Mouse (Mus musculus): Measurements from ENCODE around the gene Zc3h7b. TPM values are rescaled to one million over a fixed set of nuclear protein-coding genes. Genes with fewer than 3 reads are reported as not detected.

Zc3h7b gene
- polyA plus RNA-seq, 1 experiment from 2014 or later, result 13.9 TPM

- Histone ChIP-seq H3K9me3 (ENCODE audit: low read length) (no peaks in the 10 kb centered on the region), H3K4me1 (ENCODE audit: insufficient read depth, low read depth, low read length) (no peaks in the 10 kb centered on the region; the same call in 1 of the 2 replicates), H3K27me3 (replicated peaks; ENCODE audit: insufficient read depth, low read length) (no peaks in the 10 kb centered on the region), H3K4me3 (ENCODE audit: low read depth, low read length) (no peak overlapping the region), H3K27ac (ENCODE audit: low read length) (no peak overlapping the region), H3K9ac (replicated peaks; ENCODE audit: low read depth) (no peak overlapping the region), H3K4me2 (replicated peaks; ENCODE audit: low read depth, low read length) (no peak overlapping the region), H3K36me3 (ENCODE audit: insufficient read depth, low read length) (no peaks in the 10 kb centered on the region)
- TF ChIP-seq CTCF (IDR thresholded peaks at IDR 0.05), result no peak
- TF ChIP-seq EP300 (IDR thresholded peaks at IDR 0.05), result no peak
- ATAC-seq, result no peak
- 87% methylated on average over 7 of the region's 7 CpGs for WGBS
- DNase-seq (ENCODE audit: low spot score), result peak; percentile 20
Measured at GRCm38 (mm10) chr15:81761381-81761780, 16.5 kb downstream of the Zc3h7b start.

GRCm38 (mm10) chr15:81761959-81762358 is 17.1 kb downstream of the Zc3h7b start:
- H3K4me1 ChIP-seq (ENCODE audit: insufficient read depth, low read depth, low read length), result no peaks in the 10 kb centered on the region; the same call in 1 of the 2 replicates

DNA sequence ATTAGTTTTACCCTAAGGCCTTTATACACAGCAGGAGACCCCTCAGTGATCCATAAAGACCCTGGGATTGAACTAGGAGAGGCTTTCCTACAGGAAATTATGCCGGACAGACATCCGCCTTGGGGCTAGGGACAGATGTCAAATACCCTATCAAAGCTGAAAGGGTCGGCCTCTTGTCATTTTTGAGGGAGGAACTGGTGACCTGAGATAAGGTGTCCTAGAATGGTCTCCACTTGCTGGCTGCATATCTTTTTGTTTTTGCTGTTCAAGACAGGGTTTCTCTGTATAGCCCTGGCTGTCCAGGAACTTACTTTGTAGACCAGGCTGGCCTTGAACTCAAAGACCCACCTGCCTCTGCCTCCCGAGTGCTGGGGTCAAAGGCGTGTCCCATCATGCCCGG is 19.7 kb downstream of the Zc3h7b start:
- H3K27ac ChIP-seq (ENCODE audit: low read length), result no peak overlapping the region
- H3K4me3 ChIP-seq (ENCODE audit: low read depth, low read length), result no peak overlapping the region
- no peaks in the 10 kb centered on the region for H3K36me3 ChIP-seq (ENCODE audit: insufficient read depth, low read length)
- no peaks in the 10 kb centered on the region; the same call in 1 of the 2 replicates for H3K4me1 ChIP-seq (ENCODE audit: insufficient read depth, low read depth, low read length)
- no peaks in the 10 kb centered on the region for H3K9me3 ChIP-seq (ENCODE audit: low read length)
- no peak overlapping the region for H3K4me2 ChIP-seq (replicated peaks; ENCODE audit: low read depth, low read length)
- ATAC-seq (no peak), DNase-seq (ENCODE audit: low spot score) (no peak)
- no peak overlapping the region for H3K9ac ChIP-seq (replicated peaks; ENCODE audit: low read depth)
- no peak for TF ChIP-seq EP300 (IDR thresholded peaks at IDR 0.05)
- TF ChIP-seq CTCF (IDR thresholded peaks at IDR 0.05), result no peak
- WGBS, result 88% methylated on average over 6 of the region's 6 CpGs
- H3K27me3 ChIP-seq (replicated peaks; ENCODE audit: insufficient read depth, low read length), result no peaks in the 10 kb centered on the region

More at GRCm38 (mm10) chr15:81761959-81762358, 17.1 kb downstream of the Zc3h7b start:
- Histone ChIP-seq H3K27me3 (replicated peaks; ENCODE audit: insufficient read depth, low read length) (no peaks in the 10 kb centered on the region), H3K36me3 (ENCODE audit: insufficient read depth, low read length) (no peaks in the 10 kb centered on the region), H3K27ac (ENCODE audit: low read length) (no peak overlapping the region), H3K9ac (replicated peaks; ENCODE audit: low read depth) (no peak overlapping the region), H3K4me3 (ENCODE audit: low read depth, low read length) (no peak overlapping the region), H3K9me3 (ENCODE audit: low read length) (no peaks in the 10 kb centered on the region), H3K4me2 (replicated peaks; ENCODE audit: low read depth, low read length) (no peak overlapping the region)
- no peak for TF ChIP-seq EP300 (IDR thresholded peaks at IDR 0.05)
- peak; percentile 26; the same call in 1 of the 2 replicates for TF ChIP-seq CTCF (IDR thresholded peaks at IDR 0.05)
- WGBS, result 84% methylated on average over 3 of the region's 3 CpGs
- DNase-seq (ENCODE audit: low spot score), result no peak
- ATAC-seq, result no peak

GRCm38 (mm10) chr15:81765651-81766050 is 20.8 kb downstream of the Zc3h7b start:
- no peak overlapping the region for H3K4me3 ChIP-seq (ENCODE audit: low read depth, low read length)
- H3K9me3 ChIP-seq (ENCODE audit: low read length), result no peaks in the 10 kb centered on the region
- 67% methylated on average over 9 of the region's 9 CpGs for WGBS
- no peak overlapping the region for H3K9ac ChIP-seq (replicated peaks; ENCODE audit: low read depth)
- peaks cover 6% of the 10 kb centered on the region; the same call in 1 of the 2 replicates for H3K36me3 ChIP-seq (ENCODE audit: insufficient read depth, low read length)
- TF ChIP-seq EP300 (IDR thresholded peaks at IDR 0.05), result no peak
- no peak for TF ChIP-seq CTCF (IDR thresholded peaks at IDR 0.05)
- no peak overlapping the region for H3K4me2 ChIP-seq (replicated peaks; ENCODE audit: low read depth, low read length)
- H3K27ac ChIP-seq (ENCODE audit: low read length), result no peak overlapping the region
- H3K27me3 ChIP-seq (replicated peaks; ENCODE audit: insufficient read depth, low read length), result no peaks in the 10 kb centered on the region
- no peak for ATAC-seq
- H3K4me1 ChIP-seq (ENCODE audit: insufficient read depth, low read depth, low read length), result no peaks in the 10 kb centered on the region
- no peak for DNase-seq (ENCODE audit: low spot score)

- Histone ChIP-seq H3K9ac (replicated peaks; ENCODE audit: low read depth) (no peak overlapping the region), H3K9me3 (ENCODE audit: low read length) (no peaks in the 10 kb centered on the region), H3K36me3 (ENCODE audit: insufficient read depth, low read length) (peaks cover 6% of the 10 kb centered on the region; the same call in 1 of the 2 replicates), H3K4me1 (ENCODE audit: insufficient read depth, low read depth, low read length) (no peaks in the 10 kb centered on the region), H3K27me3 (replicated peaks; ENCODE audit: insufficient read depth, low read length) (no peaks in the 10 kb centered on the region), H3K4me3 (ENCODE audit: low read depth, low read length) (no peak overlapping the region), H3K4me2 (replicated peaks; ENCODE audit: low read depth, low read length) (no peak overlapping the region), H3K27ac (ENCODE audit: low read length) (no peak overlapping the region)
- WGBS, result 83% methylated on average over 5 of the region's 5 CpGs
- no peak for TF ChIP-seq EP300 (IDR thresholded peaks at IDR 0.05)
- no peak for TF ChIP-seq CTCF (IDR thresholded peaks at IDR 0.05)
- ATAC-seq (no peak), DNase-seq (ENCODE audit: low spot score) (no peak)
Measured at GRCm38 (mm10) chr15:81766439-81766838, 21.6 kb downstream of the Zc3h7b start.

GRCm38 (mm10) chr15:81769037-81769436 is 24.2 kb downstream of the Zc3h7b start:
- DNase-seq (ENCODE audit: low spot score) (no peak), ATAC-seq (peak; percentile 56; the same call in 1 of the 2 replicates)
- H3K36me3 ChIP-seq (ENCODE audit: insufficient read depth, low read length), result peaks cover 23% of the 10 kb centered on the region; the same call in 1 of the 2 replicates
- H3K9ac ChIP-seq (replicated peaks; ENCODE audit: low read depth), result no peak overlapping the region
- no peak overlapping the region for H3K4me3 ChIP-seq (ENCODE audit: low read depth, low read length)
- H3K4me2 ChIP-seq (replicated peaks; ENCODE audit: low read depth, low read length), result no peak overlapping the region
- H3K4me1 ChIP-seq (ENCODE audit: insufficient read depth, low read depth, low read length), result no peaks in the 10 kb centered on the region
- no peaks in the 10 kb centered on the region for H3K27me3 ChIP-seq (replicated peaks; ENCODE audit: insufficient read depth, low read length)
- TF ChIP-seq EP300 (IDR thresholded peaks at IDR 0.05) (no peak), CTCF (IDR thresholded peaks at IDR 0.05) (no peak)
- 58% methylated on average over 13 of the region's 13 CpGs for WGBS
- no peaks in the 10 kb centered on the region for H3K9me3 ChIP-seq (ENCODE audit: low read length)
- no peak overlapping the region for H3K27ac ChIP-seq (ENCODE audit: low read length)

All from lung, postnatal 0 days (tissue).